Mouse (Mus musculus): ENCODE results near the gene Il33. TPM values are rescaled to one million over a fixed set of nuclear protein-coding genes. Genes with fewer than 3 reads are reported as not detected.
A peak's percentile ranks its signal among the peaks of the same experiment; 100 is the strongest.

Gene Il33
- polyA plus RNA-seq, 2 experiments, result 2.7 TPM

DNA sequence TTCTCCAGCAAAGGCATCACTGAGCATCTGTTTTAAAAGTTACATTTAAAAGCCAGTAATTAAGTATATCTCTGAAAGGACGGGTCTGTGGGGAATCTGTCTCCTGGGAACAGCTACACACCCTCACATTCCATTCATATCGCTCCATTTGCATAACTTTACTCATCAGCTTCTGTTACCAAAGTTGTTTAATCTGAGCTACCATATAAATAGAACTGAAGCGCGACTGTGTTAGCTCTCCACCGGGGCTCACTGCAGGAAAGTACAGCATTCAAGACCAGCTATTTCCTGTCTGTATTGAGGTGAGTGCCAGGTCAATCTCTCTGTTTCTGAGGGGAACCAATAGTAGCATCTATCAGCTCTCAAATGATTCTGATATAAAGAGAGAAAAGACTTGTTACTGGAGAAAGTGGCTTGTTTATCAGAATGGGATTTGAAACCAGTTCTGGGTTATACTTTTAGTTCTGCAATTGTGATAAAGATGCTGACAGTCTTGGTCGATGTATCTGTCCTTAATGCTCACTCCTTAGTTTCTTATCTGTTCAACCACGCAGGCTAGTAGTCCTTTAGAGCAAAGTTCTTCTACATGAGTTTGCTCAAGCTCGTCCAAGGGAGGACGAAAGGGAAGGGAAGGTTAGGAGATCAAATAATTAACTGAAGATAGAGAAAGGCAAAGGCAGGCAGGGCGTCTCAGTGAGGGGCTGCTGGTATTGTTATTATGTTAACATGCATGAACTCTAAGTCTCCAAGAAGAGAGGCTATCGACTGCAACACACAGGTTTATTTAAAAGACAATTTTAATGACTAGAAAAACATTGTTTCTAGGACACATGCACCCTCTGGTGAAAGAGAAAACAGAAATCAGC lies 20.9 kb downstream of the Il33 start:
- DNase-seq (ENCODE audit: low spot score) (no peak), ATAC-seq (ENCODE audit: low FRiP score, low read depth) (no peak)
- H3K4me2 ChIP-seq (replicated peaks; ENCODE audit: low read depth, low read length, severe bottlenecking), result no peak overlapping the region
- peaks cover 7% of the 10 kb centered on the region; the same call in 1 of the 2 replicates for H3K4me1 ChIP-seq (ENCODE audit: control insufficient read depth, insufficient read depth, low read length)
- no peak overlapping the region for H3K27ac ChIP-seq (replicated peaks; ENCODE audit: low read depth, low read length)
- no peaks in the 10 kb centered on the region for H3K9me3 ChIP-seq (ENCODE audit: control insufficient read depth, low read length)
- H3K27me3 ChIP-seq (ENCODE audit: control insufficient read depth, insufficient read depth, low read length), result no peaks in the 10 kb centered on the region
- H3K36me3 ChIP-seq (ENCODE audit: control insufficient read depth, insufficient read depth, low read length), result no peaks in the 10 kb centered on the region
- WGBS, result 34% methylated on average over 11 of the region's 11 CpGs
- H3K4me3 ChIP-seq (replicated peaks; ENCODE audit: low read length), result no peak overlapping the region
- TF ChIP-seq POLR2A (IDR thresholded peaks at IDR 0.05; ENCODE audit: borderline replicate concordance, extremely low read depth, insufficient read depth, insufficient read length), result no peak
- no peak overlapping the region for H3K9ac ChIP-seq (ENCODE audit: low read depth, low read length, severe bottlenecking)

DNA sequence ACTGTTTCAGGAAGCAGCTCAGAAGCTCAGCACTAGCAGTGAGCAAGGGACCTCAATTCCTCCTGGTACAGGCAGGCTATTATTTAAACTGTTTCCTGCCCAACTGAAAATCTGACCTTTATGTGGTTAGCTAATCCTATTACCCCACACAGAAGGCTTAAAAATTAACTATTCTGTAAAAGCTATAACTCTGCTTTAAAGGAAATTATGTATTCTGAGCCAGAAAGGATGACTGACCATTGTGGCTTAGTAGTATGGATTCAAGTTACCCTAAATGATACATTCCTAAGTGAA lies 21.5 kb downstream of the Il33 start:
- no peak overlapping the region for H3K4me2 ChIP-seq (replicated peaks; ENCODE audit: low read depth, low read length, severe bottlenecking)
- peaks cover 7% of the 10 kb centered on the region; the same call in 1 of the 2 replicates for H3K4me1 ChIP-seq (ENCODE audit: control insufficient read depth, insufficient read depth, low read length)
- ATAC-seq (ENCODE audit: low FRiP score, low read depth) (no peak), DNase-seq (ENCODE audit: low spot score) (no peak)
- no peaks in the 10 kb centered on the region for H3K27me3 ChIP-seq (ENCODE audit: control insufficient read depth, insufficient read depth, low read length)
- H3K36me3 ChIP-seq (ENCODE audit: control insufficient read depth, insufficient read depth, low read length), result no peaks in the 10 kb centered on the region
- no peak overlapping the region for H3K4me3 ChIP-seq (replicated peaks; ENCODE audit: low read length)
- H3K9ac ChIP-seq (ENCODE audit: low read depth, low read length, severe bottlenecking), result no peak overlapping the region
- H3K27ac ChIP-seq (replicated peaks; ENCODE audit: low read depth, low read length), result no peak overlapping the region
- no peak for TF ChIP-seq POLR2A (IDR thresholded peaks at IDR 0.05; ENCODE audit: borderline replicate concordance, extremely low read depth, insufficient read depth, insufficient read length)
- H3K9me3 ChIP-seq (ENCODE audit: control insufficient read depth, low read length), result no peaks in the 10 kb centered on the region

GRCm38 (mm10) chr19:29947056-29947455 lies 22.1 kb downstream of the Il33 start:
- H3K27ac ChIP-seq (replicated peaks; ENCODE audit: low read depth, low read length), result no peak overlapping the region
- H3K4me3 ChIP-seq (replicated peaks; ENCODE audit: low read length), result no peak overlapping the region
- TF ChIP-seq POLR2A (IDR thresholded peaks at IDR 0.05; ENCODE audit: borderline replicate concordance, extremely low read depth, insufficient read depth, insufficient read length), result no peak
- WGBS, result 86% methylated on average over 9 of the region's 9 CpGs
- DNase-seq (ENCODE audit: low spot score) (no peak), ATAC-seq (ENCODE audit: low FRiP score, low read depth) (no peak)
- no peak overlapping the region for H3K4me2 ChIP-seq (replicated peaks; ENCODE audit: low read depth, low read length, severe bottlenecking)
- peaks cover 7% of the 10 kb centered on the region; the same call in 1 of the 2 replicates for H3K4me1 ChIP-seq (ENCODE audit: control insufficient read depth, insufficient read depth, low read length)
- no peak overlapping the region for H3K9ac ChIP-seq (ENCODE audit: low read depth, low read length, severe bottlenecking)
- no peaks in the 10 kb centered on the region for H3K9me3 ChIP-seq (ENCODE audit: control insufficient read depth, low read length)
- no peaks in the 10 kb centered on the region for H3K27me3 ChIP-seq (ENCODE audit: control insufficient read depth, insufficient read depth, low read length)
- no peaks in the 10 kb centered on the region for H3K36me3 ChIP-seq (ENCODE audit: control insufficient read depth, insufficient read depth, low read length)

- Histone ChIP-seq H3K4me2 (replicated peaks; ENCODE audit: low read depth, low read length, severe bottlenecking) (peak overlapping the region; percentile 52), H3K27me3 (ENCODE audit: control insufficient read depth, insufficient read depth, low read length) (no peaks in the 10 kb centered on the region), H3K27ac (replicated peaks; ENCODE audit: low read depth, low read length) (no peak overlapping the region), H3K9me3 (ENCODE audit: control insufficient read depth, low read length) (no peaks in the 10 kb centered on the region), H3K36me3 (ENCODE audit: control insufficient read depth, insufficient read depth, low read length) (no peaks in the 10 kb centered on the region), H3K9ac (ENCODE audit: low read depth, low read length, severe bottlenecking) (0 out of 2 replicates have a peak overlapping the region, but pooled peaks have one; percentile 17), H3K4me1 (ENCODE audit: control insufficient read depth, insufficient read depth, low read length) (peaks cover 7% of the 10 kb centered on the region; the same call in 1 of the 2 replicates), H3K4me3 (replicated peaks; ENCODE audit: low read length) (peak overlapping the region; percentile 32)
- no peak for TF ChIP-seq POLR2A (IDR thresholded peaks at IDR 0.05; ENCODE audit: borderline replicate concordance, extremely low read depth, insufficient read depth, insufficient read length)
- ATAC-seq (ENCODE audit: low FRiP score, low read depth) (peak; percentile 82), DNase-seq (ENCODE audit: low spot score) (peak; percentile 84)
- WGBS, result 25% methylated on average over 25 of the region's 25 CpGs
These were observed 23.2 kb downstream of the Il33 start for GRCm38 (mm10) chr19:29947891-29948801.

DNA sequence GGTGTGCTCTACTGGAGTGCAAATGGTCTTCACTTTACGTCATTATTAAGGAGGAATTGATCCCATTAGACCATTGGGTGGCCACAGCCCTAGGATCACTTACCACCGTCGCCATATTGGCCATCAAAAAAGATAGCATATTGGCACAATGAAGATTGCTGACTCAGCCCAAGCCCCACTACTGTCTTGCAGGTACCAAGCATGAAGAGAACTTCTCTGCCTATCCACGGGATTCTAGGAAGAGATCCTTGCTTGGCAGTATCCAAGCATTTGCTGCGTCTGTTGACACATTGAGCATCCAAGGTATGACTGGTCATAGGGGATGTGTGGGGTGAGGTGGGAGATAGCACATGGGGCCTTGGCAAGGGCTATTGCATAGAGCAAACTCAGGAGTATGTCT lies 27.6 kb downstream of the Il33 start:
- TF ChIP-seq POLR2A (IDR thresholded peaks at IDR 0.05; ENCODE audit: borderline replicate concordance, extremely low read depth, insufficient read depth, insufficient read length), result no peak
- no peak overlapping the region for H3K9ac ChIP-seq (ENCODE audit: low read depth, low read length, severe bottlenecking)
- WGBS, result 86% methylated on average over 5 of the region's 5 CpGs

More for the DNA sequence above, 27.6 kb downstream of the Il33 start:
- Histone ChIP-seq H3K4me2 (replicated peaks; ENCODE audit: low read depth, low read length, severe bottlenecking) (no peak overlapping the region), H3K36me3 (ENCODE audit: control insufficient read depth, insufficient read depth, low read length) (no peaks in the 10 kb centered on the region), H3K4me1 (ENCODE audit: control insufficient read depth, insufficient read depth, low read length) (peaks cover 7% of the 10 kb centered on the region; the same call in 1 of the 2 replicates), H3K27ac (replicated peaks; ENCODE audit: low read depth, low read length) (no peak overlapping the region), H3K9me3 (ENCODE audit: control insufficient read depth, low read length) (no peaks in the 10 kb centered on the region), H3K4me3 (replicated peaks; ENCODE audit: low read length) (no peak overlapping the region), H3K27me3 (ENCODE audit: control insufficient read depth, insufficient read depth, low read length) (no peaks in the 10 kb centered on the region)
- no peak for DNase-seq (ENCODE audit: low spot score)
- ATAC-seq (ENCODE audit: low FRiP score, low read depth), result no peak

Data from limb, embryonic 14.5 days (tissue).